Mouse (Mus musculus) neural tube, embryonic 11.5 days (tissue): Measurements from ENCODE around the gene Cdyl. TPM values are rescaled to one million over a fixed set of nuclear protein-coding genes. Genes with fewer than 3 reads are reported as not detected.

Experiments
- ATAC-seq: fragments of 200-750 bp; cut with Nextera tagmentation; 2 replicates; pipeline ENCODE4 v1.8.0; 2017; ENCODE audit warnings: moderate number of reproducible peaks, mild to moderate bottlenecking, moderate TSS enrichment, moderate library complexity; ENCODE audit not compliant: insufficient read depth, low FRiP score, low TSS enrichment
- DNase-seq: peaks from one replicate; pipeline ENCODE4 v3.0.0-alpha.2; 2015; ENCODE audit warnings: low spot score
- H3K27ac ChIP-seq: fragments of 300-500 bp; sonication (generic); 2 replicates; pipeline ENCODE4 v1.5.1; 2014; ENCODE audit warnings: low read depth, mild to moderate bottlenecking, low read length
- H3K27me3 ChIP-seq: fragments of 300-500 bp; sonication (generic); 2 replicates; pipeline ENCODE4 v1.6.1; 2014; ENCODE audit warnings: mild to moderate bottlenecking, low read length, mixed read lengths; ENCODE audit not compliant: control insufficient read depth, insufficient read depth
- H3K36me3 ChIP-seq: fragments of 300-500 bp; sonication (generic); 2 replicates; pipeline ENCODE4 v1.6.1; 2014; ENCODE audit warnings: mild to moderate bottlenecking, low read length, moderate library complexity, mixed read lengths; ENCODE audit not compliant: control insufficient read depth, insufficient read depth
- H3K4me1 ChIP-seq: fragments of 300-500 bp; sonication (generic); 2 replicates; pipeline ENCODE4 v1.6.1; 2014; ENCODE audit warnings: low read length, mixed read lengths; ENCODE audit not compliant: control insufficient read depth, insufficient read depth
- H3K4me2 ChIP-seq: fragments of 300-500 bp; sonication (generic); 2 replicates; pipeline ENCODE4 v1.6.1; 2014; ENCODE audit warnings: low read depth, mild to moderate bottlenecking, moderate library complexity
- H3K4me3 ChIP-seq: fragments of 300-500 bp; sonication (generic); 2 replicates; pipeline ENCODE4 v1.5.1; 2014; ENCODE audit warnings: low read depth, low read length
- H3K9ac ChIP-seq: fragments of 300-500 bp; sonication (generic); 2 replicates; pipeline ENCODE4 v1.6.1; 2014; ENCODE audit warnings: mild to moderate bottlenecking, low read length
- H3K9me3 ChIP-seq: fragments of 300-500 bp; sonication (generic); 2 replicates; pipeline ENCODE4 v1.6.1; 2016; ENCODE audit warnings: low read length; ENCODE audit not compliant: control insufficient read depth
- WGBS: fragments of 180-500 bp; shearing (Covaris S2); extraction: QIAGEN DNeasy Blood & Tissue Kit; methylation state at CpG from one replicate; pipeline ENCODE4 v1.1.7; 2014; 5-methylcytosine and 5-hydroxymethylcytosine counted together
- polyA plus RNA-seq: library from polyadenylated mRNA; unstranded; fragments of >200 nt; fragmentation: Nextera tagmentation; extraction: Ambion mirVana; gene quantifications from 2 replicates; pipeline ENCODE4 v1.2.1, GENCODE M21; 2014

Cdyl gene
- polyA plus RNA-seq, 1 experiment from 2014 or later: 15.1 TPM

- Histone ChIP-seq H3K4me3 (no peak overlapping the region), H3K27ac (no peak overlapping the region), H3K4me2 (no peak overlapping the region), H3K27me3 (no peaks in the 10 kb centered on the region), H3K9ac (no peak overlapping the region), H3K4me1 (no peaks in the 10 kb centered on the region), H3K9me3 (no peaks in the 10 kb centered on the region), H3K36me3 (no peaks in the 10 kb centered on the region)
- 88% methylated on average over 2 of the region's 2 CpGs for WGBS
- ATAC-seq (no peak), DNase-seq (no peak)
Observed at GRCm38 (mm10) chr13:35760372-35760771, 100.7 kb downstream of the Cdyl start.

- peaks cover 2% of the 10 kb centered on the region; the same call in 1 of the 2 replicates for H3K4me1 ChIP-seq
- no peak for ATAC-seq
- WGBS: 59% methylated on average over 3 of the region's 3 CpGs
Observed at GRCm38 (mm10) chr13:35764559-35764958, 104.9 kb downstream of the Cdyl start.

GRCm38 (mm10) chr13:35765817-35766216 is 106.2 kb downstream of the Cdyl start:
- Histone ChIP-seq H3K4me1 (peaks cover 2% of the 10 kb centered on the region; the same call in 1 of the 2 replicates), H3K36me3 (no peaks in the 10 kb centered on the region), H3K27me3 (no peaks in the 10 kb centered on the region), H3K27ac (no peak overlapping the region), H3K9ac (no peak overlapping the region), H3K9me3 (no peaks in the 10 kb centered on the region), H3K4me3 (no peak overlapping the region), H3K4me2 (no peak overlapping the region)
- WGBS: 62% methylated on average over 2 of the region's 2 CpGs
- peak; percentile 18 for DNase-seq
- ATAC-seq: no peak

More at GRCm38 (mm10) chr13:35764559-35764958, 104.9 kb downstream of the Cdyl start:
- Histone ChIP-seq H3K4me3 (no peak overlapping the region), H3K27ac (no peak overlapping the region), H3K36me3 (no peaks in the 10 kb centered on the region), H3K9me3 (no peaks in the 10 kb centered on the region), H3K4me2 (no peak overlapping the region), H3K9ac (no peak overlapping the region), H3K27me3 (no peaks in the 10 kb centered on the region)
- DNase-seq: no peak

GRCm38 (mm10) chr13:35769673-35770072 is 110.0 kb downstream of the Cdyl start:
- no peak for DNase-seq
- WGBS: 64% methylated on average over 2 of the region's 2 CpGs

GRCm38 (mm10) chr13:35770421-35770820 is 110.8 kb downstream of the Cdyl start:
- 84% methylated on average over 9 of the region's 9 CpGs for WGBS
- Histone ChIP-seq H3K27ac (no peak overlapping the region), H3K4me3 (no peak overlapping the region), H3K27me3 (no peaks in the 10 kb centered on the region), H3K4me1 (peaks cover 2% of the 10 kb centered on the region; the same call in 1 of the 2 replicates), H3K9ac (no peak overlapping the region), H3K36me3 (no peaks in the 10 kb centered on the region), H3K9me3 (no peaks in the 10 kb centered on the region), H3K4me2 (no peak overlapping the region)
- no peak for DNase-seq
- no peak for ATAC-seq

More at GRCm38 (mm10) chr13:35769673-35770072, 110.0 kb downstream of the Cdyl start:
- ATAC-seq: no peak
- H3K9me3 ChIP-seq: no peaks in the 10 kb centered on the region
- no peaks in the 10 kb centered on the region for H3K27me3 ChIP-seq
- H3K36me3 ChIP-seq: no peaks in the 10 kb centered on the region
- no peak overlapping the region for H3K4me3 ChIP-seq
- H3K4me2 ChIP-seq: no peak overlapping the region
- H3K9ac ChIP-seq: no peak overlapping the region
- no peak overlapping the region for H3K27ac ChIP-seq
- peaks cover 2% of the 10 kb centered on the region; the same call in 1 of the 2 replicates for H3K4me1 ChIP-seq

GRCm38 (mm10) chr13:35771968-35772382 is 112.3 kb downstream of the Cdyl start:
- Histone ChIP-seq H3K27ac (no peak overlapping the region), H3K9me3 (no peaks in the 10 kb centered on the region), H3K9ac (no peak overlapping the region), H3K4me3 (no peak overlapping the region), H3K4me1 (no peaks in the 10 kb centered on the region), H3K4me2 (no peak overlapping the region), H3K27me3 (no peaks in the 10 kb centered on the region), H3K36me3 (no peaks in the 10 kb centered on the region)
- 77% methylated on average over 9 of the region's 9 CpGs for WGBS
- DNase-seq (peak; percentile 31), ATAC-seq (no peak)

GRCm38 (mm10) chr13:35773763-35774162 is 114.1 kb downstream of the Cdyl start:
- Histone ChIP-seq H3K9me3 (no peaks in the 10 kb centered on the region), H3K36me3 (no peaks in the 10 kb centered on the region), H3K9ac (no peak overlapping the region), H3K4me2 (no peak overlapping the region), H3K27ac (no peak overlapping the region), H3K4me1 (no peaks in the 10 kb centered on the region), H3K27me3 (no peaks in the 10 kb centered on the region), H3K4me3 (no peak overlapping the region)
- no peak for ATAC-seq
- 39% methylated on average over 7 of the region's 7 CpGs for WGBS
- peak; percentile 31 for DNase-seq

GRCm38 (mm10) chr13:35776123-35776522 is 116.5 kb downstream of the Cdyl start:
- WGBS: 96% methylated on average over 7 of the region's 7 CpGs
- ATAC-seq (no peak), DNase-seq (no peak)
- Histone ChIP-seq H3K4me2 (no peak overlapping the region), H3K27ac (no peak overlapping the region), H3K36me3 (no peaks in the 10 kb centered on the region), H3K4me1 (no peaks in the 10 kb centered on the region), H3K4me3 (no peak overlapping the region), H3K27me3 (no peaks in the 10 kb centered on the region), H3K9ac (no peak overlapping the region), H3K9me3 (no peaks in the 10 kb centered on the region)

GRCm38 (mm10) chr13:35780714-35781113 is 121.1 kb downstream of the Cdyl start:
- ATAC-seq (no peak), DNase-seq (no peak)
- H3K36me3 ChIP-seq: no peaks in the 10 kb centered on the region
- H3K27me3 ChIP-seq: no peaks in the 10 kb centered on the region
- 77% methylated on average over 3 of the region's 3 CpGs for WGBS
- no peak overlapping the region for H3K9ac ChIP-seq
- H3K27ac ChIP-seq: no peak overlapping the region
- no peak overlapping the region for H3K4me2 ChIP-seq
- no peak overlapping the region for H3K4me3 ChIP-seq
- no peaks in the 10 kb centered on the region for H3K9me3 ChIP-seq
- no peaks in the 10 kb centered on the region for H3K4me1 ChIP-seq
